Mouse (Mus musculus) T-helper 2 cell (primary cell): Measurements from ENCODE around the gene Mitf.

Experiments
- in situ Hi-C: fragments of 300-600 bp; cut with MboI, MseI; formaldehyde crosslinking; loops from one replicate; pipeline ENCODE4 v1.15.1; 2025; ENCODE audit warnings: high pct_unique_total_duplicates

The Mitf gene

DNA sequence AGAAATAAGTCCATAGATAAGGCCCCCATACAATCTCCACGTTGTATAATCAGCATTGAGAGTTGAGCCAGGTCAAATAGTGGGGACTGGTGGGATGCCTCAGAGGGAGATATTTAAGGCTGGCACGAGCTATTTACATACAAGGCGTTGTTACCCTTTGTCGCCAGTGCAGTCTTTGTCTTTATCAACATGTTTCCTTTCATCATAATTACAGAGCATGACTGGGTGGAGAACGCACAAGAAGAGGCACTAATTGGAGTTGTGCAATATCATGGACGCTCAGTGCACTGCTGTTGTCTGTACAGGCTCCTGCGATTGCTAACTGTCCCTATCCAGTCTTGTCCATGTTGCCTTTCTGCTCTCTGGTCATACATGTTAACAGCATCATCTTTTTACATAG is 15.0 kb downstream of the Mitf start:
- in situ Hi-C loops, result no loop called here

DNA sequence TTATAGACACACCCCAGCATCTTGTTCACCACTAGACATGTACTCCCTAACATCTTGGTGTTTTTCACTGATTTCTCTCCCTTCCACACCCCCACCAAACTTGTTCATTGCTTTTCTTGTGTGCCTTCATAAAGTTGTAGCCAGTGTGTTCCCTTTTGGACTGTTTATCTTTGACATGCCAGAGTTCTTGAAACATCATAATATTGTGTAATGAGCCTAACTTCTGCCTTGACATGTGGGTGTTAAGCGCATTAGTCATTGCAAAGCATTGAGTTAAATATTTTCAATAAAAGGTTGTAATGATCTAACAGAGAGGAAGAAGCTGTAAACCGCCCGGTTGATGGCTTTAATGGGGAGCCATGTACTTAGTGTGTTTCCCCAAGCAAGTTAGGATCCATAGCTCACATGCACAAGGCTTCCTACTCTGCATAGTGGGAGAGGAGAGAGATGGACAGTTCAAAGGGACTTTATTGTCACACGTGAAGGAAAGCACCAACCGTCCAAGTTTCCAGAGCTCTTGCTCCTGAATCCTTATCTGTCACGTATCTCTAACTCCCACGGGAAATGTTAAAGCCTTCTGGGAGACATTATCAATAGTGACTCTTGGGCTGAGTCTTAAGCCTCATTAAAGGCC is 19.9 kb downstream of the Mitf start:
- in situ Hi-C loops, result no loop called here

DNA sequence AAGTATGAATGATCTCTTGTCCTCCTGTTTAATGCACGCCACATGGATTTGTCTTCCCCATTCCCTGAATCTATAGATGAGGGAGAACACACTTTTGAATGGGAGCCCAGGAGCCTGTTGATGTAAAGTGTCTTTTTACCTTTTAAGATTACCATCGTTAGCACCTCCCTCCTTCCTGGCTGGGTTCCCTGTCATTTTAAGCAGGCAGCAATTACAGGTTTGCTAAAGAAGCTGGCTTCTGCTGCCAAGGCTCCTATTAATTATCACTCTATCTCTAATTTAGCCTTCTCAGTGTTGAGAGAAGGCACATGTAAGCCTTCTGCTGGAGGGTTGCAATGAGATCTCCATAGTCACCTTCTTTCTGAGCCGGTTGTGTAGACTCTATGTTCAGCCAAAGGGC is 21.2 kb downstream of the Mitf start:
- in situ Hi-C loops, result no loop called here

DNA sequence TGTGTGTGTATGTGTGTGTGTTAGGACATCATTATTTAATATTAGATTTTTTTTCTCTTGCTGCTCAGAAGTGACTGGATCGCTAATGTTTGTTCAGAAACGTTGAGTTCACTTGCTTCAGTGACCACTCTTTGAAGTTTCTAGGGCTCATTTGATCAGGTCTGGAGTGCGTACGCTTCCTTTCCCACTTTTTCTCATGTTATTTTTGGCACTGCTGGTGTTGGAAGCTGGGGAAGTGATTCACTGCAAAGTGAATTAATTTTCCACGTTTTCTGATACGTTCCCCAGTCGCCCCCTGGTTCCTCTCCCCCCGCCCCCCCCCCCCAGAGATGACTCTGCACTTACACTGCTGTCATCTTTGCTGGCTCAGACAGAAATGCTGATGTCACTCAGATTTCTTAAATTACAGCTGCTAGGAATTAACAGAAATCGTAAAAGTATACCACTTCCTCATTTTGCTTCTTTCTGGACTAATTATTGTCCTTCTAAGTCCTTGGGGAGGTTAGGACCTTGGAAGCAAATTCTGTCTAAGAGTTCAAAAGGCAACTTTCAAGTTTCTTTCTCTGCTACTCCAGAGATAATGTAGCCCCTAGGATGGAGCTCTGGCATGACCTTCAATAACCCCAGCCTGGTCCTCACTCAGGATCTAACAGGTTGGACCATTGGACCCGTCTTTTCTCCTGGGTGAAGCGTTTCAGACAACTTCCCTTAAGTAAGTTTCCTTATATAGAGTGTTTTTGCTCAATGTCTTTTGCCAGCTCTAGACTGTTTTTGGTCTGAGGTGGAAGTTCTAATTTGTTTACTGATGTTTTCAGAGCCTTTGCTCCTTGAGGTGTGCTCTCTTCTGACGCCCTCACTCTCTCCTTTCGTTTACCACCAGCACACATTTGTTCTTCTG is 22.2 kb downstream of the Mitf start:
- in situ Hi-C loops, result no loop called here

DNA sequence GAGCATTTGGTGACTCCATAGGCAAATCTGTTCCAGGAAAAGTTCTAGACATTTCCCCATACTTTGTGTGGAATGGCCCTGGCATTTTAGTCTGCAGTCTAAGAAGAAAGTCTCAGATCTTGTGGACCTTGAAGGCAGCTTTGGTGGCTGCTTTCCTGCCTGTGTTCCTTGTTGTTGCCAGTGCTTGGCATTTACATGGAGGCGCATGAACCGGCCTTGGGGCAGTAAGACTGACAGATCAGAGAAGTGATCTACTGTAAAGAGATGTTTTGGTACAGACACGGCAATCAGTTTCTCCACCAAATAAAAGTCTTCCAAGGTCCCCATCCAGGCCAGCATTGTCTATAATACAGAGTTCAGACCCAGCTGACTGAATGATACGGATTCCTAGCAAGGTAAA is 25.6 kb downstream of the Mitf start:
- in situ Hi-C loops, result no loop called here

DNA sequence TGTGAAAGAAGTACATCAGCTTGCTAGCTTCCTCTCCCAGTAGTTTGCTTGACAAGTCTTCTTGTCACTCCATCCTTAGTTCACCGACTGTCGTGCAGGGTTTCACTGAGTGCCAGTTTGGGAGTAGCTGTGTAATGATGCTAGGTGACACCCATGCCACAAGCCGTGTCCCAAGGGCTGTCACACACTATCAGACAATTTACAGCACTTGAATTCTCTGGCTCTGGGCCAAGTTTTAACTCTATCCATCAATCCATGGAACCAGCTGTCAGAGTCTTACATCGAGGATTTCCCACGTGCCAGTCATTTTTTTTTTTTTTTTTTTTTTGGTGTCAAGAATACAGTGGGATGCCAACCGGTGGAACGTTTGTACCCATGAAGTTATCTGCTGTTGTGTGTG is 29.3 kb downstream of the Mitf start:
- in situ Hi-C loops, result loop anchor here (5.0 kb wide), 1 partner anchor 66 kb away; no protein-coding TSS in a partner anchor

DNA sequence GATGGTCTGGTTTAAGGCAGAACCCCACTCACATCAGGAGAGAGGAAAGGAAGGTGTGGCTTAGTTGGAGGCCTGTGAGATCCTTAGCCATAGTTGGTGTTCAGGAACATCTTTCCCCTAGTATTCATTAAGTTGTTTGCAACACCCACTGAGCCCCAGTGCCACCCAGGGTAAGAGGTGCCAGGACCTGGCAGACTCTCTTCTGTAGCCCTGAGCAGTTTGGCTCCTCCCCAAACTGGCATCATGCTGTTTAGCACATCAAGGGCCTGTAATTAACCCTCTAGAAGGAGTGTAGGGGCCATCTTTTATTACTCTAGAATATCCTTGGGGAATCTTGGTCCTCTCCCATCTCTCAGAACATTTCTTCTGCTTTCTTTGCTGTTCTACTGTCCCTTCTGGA is 30.9 kb downstream of the Mitf start:
- in situ Hi-C loops, result loop anchor here (5.0 kb wide), 1 partner anchor 65 kb away; no protein-coding TSS in a partner anchor

DNA sequence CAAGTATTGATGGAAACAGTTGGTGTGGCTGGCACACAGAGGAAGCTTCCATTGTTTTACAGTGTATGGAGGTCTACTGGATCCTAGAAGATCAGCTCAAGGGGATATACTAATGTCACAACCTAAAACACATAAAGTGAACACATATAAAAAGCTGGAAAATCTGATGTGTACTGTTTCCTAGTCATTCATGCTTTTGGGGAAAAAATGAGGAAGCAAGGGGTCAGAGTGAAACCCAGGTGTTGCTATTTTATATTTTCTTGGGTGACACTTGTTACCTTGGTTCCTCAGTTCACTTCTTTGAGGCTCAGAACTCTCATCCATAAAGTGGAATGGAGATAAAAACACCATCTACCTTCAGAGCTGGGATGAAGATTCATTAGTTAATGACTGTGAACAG is 32.7 kb downstream of the Mitf start:
- in situ Hi-C loops, result loop anchor here (5.0 kb wide), 1 partner anchor 63 kb away; no protein-coding TSS in a partner anchor

DNA sequence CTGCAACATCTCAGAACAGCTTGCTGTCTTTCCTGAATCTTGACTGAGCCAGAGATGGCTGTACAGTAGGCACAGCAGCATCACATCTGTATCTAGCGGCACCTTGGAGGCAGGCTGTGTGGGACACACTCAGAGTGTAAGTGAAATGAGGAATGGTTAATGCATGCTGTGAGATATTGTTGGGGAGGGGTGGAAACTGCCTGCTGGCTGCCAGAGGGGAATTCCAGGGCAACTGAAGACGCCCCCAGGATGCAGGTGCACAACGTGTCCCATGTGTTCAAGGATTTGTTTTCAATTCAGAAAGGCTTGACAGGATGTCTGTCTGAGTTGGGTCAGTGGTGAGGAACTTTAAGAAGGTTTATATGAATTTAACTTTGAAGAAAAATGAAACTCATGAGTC is 37.3 kb downstream of the Mitf start:
- in situ Hi-C loops, result no loop called here

DNA sequence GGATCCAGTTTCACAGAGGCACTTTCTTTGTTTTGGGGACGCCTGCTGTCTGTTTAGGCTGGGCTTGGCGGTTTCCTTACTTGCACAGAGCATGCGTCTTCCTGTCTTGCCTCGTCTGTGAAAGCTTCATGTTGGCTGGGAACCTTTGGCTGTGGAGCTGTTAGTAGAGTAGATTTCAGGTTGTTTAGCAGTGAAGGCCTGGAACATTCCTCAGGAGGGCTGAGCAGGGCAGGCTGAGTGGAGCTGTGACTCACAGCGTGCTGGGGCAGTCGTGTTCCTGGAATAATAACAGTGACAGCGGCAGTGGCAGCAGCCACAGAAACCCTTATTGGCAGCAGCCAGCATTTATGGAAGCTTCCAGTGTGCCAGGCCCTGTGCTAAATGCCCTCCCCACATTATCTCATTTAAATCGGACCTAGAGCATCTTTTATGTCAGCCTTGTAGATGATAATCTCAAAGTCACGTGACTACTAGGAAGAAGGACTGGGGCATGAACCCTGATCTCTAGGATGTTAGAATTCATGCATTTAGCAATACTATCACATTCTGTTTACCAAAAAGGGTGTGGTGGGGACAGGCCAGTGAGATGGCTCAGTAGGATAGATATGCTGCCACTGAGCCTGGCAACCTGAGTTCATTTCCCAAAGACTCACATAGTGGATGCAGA is 41.5 kb downstream of the Mitf start:
- in situ Hi-C loops, result no loop called here

DNA sequence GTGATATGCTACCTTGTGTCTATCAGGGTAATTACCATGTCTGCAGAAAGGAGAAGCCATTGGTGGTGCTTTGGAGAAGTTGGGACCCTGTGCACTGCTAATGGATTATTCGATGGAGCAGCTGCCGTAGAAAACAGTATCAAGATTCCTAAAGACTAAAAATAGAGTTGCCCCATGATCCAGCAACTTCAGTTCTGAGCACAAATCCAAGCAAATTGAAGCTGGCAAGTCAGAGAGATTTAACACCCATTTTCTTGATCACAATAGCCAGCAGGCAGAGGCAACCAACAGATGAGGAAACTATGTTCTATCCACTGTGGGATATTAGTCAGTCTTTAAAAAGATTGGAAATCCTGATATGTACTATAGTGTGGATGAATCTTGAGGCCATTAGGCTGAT is 47.4 kb downstream of the Mitf start:
- in situ Hi-C loops, result no loop called here

DNA sequence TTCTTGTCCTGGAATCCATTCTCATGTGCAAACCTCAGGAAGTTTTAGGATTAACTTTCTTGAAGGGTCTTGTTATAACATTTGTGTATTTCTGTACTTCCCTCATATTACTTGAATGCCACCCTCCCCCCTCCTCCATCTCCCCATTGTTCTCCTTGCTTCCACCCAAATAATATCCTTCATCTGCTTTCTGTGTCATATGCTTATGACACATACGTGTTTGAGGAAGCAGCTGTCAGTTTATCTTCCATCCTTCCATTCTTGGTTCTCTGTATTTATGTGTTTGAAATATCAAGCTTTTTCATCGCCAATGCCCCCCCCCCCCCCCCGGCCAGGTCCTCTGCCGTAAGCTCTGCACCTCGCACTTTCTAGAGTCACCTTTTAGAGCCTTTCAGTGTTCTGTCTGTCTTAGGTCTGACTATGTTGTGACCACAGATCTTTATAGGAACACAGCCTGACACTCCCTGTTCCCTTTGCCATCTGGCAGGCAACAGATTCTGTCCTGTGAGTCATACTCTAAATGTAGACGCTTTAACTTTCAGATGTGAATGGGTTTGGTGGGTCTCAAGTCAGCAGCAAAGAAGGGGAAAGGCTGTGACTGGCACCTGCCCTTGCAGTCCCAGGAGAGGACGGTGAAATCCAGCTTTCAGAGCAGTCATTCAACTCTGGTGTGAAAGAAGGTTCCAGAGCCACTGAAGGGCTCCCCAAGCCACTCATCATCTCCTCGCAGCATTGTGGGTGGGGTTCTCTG is 48.7 kb downstream of the Mitf start:
- in situ Hi-C loops, result no loop called here

DNA sequence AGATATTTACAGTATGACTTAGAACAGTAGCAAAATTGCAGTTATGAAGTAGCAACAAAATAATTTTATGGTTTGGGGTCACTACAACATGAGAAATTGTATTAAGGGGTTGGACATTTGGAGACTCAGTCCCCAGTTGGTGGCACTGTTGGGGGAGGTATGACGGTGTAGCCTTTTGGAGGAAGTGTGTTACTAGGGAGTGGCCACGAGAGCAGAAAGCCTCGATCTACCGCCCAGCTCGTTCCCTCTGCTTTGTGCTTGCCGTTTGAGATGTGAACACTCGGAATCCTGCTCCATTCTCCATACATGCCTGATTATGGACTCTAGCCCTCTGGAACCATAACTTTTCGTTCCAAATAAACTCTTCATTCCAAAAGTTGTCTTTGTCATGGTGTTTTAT is 49.6 kb downstream of the Mitf start:
- in situ Hi-C loops, result no loop called here

DNA sequence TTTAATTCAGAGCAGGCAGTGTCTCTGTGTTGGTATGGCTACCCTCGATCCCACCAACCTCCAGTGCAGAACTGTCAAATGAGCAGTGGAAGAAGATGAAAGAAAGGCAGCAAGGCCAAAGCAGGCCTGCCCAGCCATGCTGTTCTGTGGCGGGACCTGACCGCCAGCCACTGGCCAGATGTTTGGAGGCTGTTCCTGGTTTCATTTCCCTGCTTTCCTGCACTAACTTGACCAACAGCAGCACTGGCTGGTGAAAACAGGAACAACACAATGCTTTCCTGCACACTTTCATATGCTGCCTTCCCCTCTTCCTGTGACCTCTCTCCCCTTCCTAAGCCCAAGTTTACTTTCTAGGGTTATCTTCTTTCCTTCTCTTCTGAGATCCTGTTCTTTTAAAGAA is 50.8 kb downstream of the Mitf start:
- in situ Hi-C loops, result no loop called here

DNA sequence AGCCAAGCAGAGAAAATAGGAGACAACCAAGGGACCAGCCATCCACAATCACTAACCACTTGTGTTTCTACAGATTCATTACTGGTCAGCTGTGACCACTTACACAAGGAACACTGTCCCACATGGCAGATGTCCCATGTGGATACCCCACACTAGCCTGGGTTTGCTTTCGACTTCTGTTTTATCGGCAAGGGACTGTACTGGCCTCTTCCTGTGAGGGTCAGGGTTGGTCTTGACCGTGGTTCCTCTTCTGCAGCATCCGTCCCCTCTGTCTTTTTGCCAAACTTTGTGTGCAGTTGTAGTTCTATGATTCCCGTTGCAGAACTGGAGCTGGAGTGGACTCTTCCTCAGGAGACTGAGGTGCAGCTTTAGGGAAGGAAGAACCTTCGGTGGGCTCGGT is 59.7 kb downstream of the Mitf start:
- in situ Hi-C loops, result no loop called here

DNA sequence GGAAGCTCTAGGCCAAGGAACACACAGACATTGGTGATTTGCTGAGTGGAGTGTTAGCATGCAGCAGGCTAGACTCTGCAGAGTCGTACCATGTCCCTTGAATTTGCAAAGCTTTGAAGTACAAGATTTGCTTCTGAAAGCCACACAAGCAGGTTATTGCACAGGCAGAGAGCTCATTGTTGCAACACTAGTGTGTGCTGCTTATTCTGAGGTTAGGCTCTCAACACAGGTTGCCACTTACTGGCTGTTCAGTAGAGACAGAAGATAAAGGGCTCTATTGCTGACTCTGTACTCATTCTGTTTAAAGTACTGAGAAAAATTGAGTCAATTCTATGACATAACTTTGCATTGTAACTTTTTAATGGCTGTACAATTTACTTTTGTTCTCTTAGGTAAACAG is 61.2 kb downstream of the Mitf start:
- in situ Hi-C loops, result no loop called here

DNA sequence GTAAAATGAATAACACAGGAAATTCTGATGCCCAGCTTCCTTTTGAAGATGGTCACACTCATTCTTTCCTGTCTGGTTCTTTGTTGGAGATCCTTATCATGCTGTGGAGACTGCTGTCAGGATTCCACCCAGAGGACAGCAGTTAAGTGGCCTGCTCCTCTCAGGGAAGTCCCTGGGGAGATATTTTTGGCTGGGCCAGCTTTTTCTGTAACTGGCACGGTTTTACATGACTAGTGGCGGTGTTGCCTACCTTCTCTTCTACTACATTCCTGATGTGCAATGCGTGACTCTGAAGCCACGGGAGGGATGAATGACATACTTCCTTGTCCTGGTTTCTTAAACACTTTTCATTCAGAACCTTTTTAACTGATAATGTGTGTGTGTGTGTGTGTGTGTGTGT is 63.1 kb downstream of the Mitf start:
- in situ Hi-C loops, result no loop called here

DNA sequence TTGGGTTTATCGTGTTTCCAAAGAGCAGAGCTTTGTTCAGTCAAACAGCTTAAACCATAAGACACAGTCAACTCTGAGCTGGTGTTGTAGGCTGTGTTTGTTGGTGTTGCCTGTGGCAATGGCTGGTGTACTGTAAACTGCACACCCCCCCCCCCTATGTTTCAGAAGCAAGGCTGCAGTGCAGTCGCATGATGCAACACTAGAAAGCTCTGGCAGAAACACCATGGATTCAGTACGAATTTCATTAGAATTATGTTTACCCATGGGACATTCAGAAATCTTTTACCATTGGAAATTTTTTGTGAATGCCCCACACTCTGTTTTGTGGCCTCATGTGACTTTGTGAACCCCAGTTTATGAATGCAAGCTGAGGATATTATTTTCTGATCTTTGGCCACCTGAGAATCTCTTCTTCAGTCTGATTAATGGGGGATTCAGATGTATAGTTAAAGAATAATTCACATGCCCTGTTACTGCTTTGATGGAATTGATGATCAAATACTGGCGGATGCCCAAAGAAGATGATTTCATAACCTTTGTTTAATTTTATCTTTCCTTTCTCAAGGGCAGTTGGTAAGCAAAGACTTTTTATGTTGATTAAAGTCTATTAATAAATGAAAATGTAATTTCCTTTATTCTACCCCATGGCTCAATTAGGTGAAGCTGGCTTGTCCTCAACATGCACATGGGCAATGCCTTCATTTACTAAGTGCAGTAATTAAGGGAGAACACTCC is 64.6 kb downstream of the Mitf start:
- in situ Hi-C loops, result no loop called here

DNA sequence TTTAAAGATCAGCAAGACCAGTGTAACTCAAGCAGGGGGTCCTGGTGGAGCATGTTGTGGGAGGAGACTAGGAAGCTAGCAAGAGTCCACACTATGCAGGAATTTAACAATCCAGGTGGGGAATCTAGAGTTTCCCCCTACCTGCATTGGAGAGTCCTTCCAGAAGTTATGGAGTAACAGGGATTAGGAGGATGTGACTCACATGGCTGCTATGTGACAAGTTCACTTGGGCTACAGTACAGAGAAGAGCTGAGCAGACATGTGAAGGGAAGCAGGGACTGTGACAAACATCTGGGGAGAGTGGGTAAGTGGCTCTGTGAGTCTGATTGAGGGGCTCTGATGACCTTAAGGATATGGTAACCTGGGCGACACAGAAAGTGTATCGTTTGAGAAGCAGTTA is 66.2 kb downstream of the Mitf start:
- in situ Hi-C loops, result no loop called here

DNA sequence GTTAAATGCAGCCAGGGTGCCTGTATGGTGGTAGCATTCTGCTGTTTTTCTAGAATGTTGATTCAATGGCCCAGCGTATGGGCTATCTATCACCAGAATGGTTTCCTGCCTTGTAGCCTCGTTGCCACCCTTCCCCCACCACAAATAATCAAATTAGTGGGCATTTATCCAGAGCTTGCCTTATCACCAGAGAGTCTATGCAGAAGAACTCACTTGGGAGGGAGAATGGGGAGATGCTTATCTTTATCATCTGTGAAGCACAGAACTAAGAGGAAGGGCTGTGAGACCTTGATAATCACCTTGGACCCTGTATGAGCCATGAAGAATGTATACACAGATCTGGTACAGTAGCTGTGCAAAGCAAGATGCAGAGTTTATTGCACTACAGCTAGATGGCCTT is 70.1 kb downstream of the Mitf start:
- in situ Hi-C loops, result no loop called here

DNA sequence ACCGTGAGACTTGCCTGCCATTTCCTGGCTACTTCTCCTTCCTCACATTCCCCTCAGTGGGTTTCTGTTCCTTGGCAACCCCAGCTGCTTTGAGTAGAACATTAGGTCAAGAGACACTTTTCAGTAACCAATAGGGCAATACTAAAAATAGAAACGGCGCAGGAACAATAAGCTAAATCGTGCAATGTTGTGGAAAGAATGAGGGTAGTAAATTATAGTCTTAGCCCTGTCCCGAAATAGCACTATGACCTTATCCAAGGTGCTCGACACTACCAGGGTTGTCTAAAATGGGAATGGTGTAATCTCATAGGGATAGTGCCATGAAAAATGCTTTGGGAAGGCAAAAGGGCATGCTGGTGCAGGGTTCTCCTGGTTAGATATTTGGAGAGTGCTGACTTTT is 70.6 kb downstream of the Mitf start:
- in situ Hi-C loops, result no loop called here
